Mouse (Mus musculus): ENCODE data around the gene Stc2. TPM values are rescaled to one million over a fixed set of nuclear protein-coding genes. Genes with fewer than 3 reads are reported as not detected.

Stc2 gene
- polyA plus RNA-seq, 1 experiment from 2014 or later: 1.5 TPM

GRCm38 (mm10) chr11:31394026-31394425, 24.2 kb upstream of the Stc2 start:
- Histone ChIP-seq H3K9ac (no peak overlapping the region), H3K4me3 (ENCODE audit: low read depth, low read length) (no peak overlapping the region), H3K36me3 (ENCODE audit: insufficient read depth) (no peaks in the 10 kb centered on the region), H3K27me3 (ENCODE audit: insufficient read depth, low read length) (no peaks in the 10 kb centered on the region), H3K4me1 (ENCODE audit: insufficient read depth) (no peaks in the 10 kb centered on the region), H3K9me3 (ENCODE audit: low read depth, low read length) (no peaks in the 10 kb centered on the region), H3K4me2 (no peak overlapping the region), H3K27ac (ENCODE audit: low read depth) (no peak overlapping the region)
- DNase-seq (no peak), ATAC-seq (ENCODE audit: insufficient read depth) (no peak)
- 54% methylated on average over 6 of the region's 6 CpGs for WGBS
- TF ChIP-seq CTCF (IDR thresholded peaks at IDR 0.05; ENCODE audit: low read depth): no peak

DNA sequence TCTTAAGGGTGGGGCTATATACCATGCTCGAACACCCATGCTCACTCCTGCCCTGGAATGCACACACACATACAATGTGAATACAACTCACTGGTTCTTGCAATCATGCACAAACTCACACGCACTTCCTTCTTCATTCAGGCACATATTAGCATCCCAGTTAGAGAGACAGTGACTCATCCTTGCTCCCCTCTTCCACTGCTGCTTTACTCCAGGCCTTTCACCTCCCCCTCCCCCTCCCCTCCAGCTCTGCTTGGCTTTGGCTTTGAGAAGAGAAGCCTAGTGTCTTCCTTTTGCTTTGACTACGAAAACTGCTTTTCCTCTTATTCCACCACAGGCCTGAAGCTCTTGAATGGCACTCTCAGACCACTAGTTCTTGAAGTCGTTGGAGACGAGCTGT, 22.5 kb upstream of the Stc2 start:
- no peaks in the 10 kb centered on the region for H3K27me3 ChIP-seq (ENCODE audit: insufficient read depth, low read length)
- DNase-seq (no peak), ATAC-seq (ENCODE audit: insufficient read depth) (no peak)
- no peaks in the 10 kb centered on the region for H3K9me3 ChIP-seq (ENCODE audit: low read depth, low read length)
- no peaks in the 10 kb centered on the region for H3K4me1 ChIP-seq (ENCODE audit: insufficient read depth)
- H3K4me3 ChIP-seq (ENCODE audit: low read depth, low read length): no peak overlapping the region
- H3K4me2 ChIP-seq: no peak overlapping the region
- TF ChIP-seq CTCF (IDR thresholded peaks at IDR 0.05; ENCODE audit: low read depth): no peak
- no peak overlapping the region for H3K9ac ChIP-seq
- no peak overlapping the region for H3K27ac ChIP-seq (ENCODE audit: low read depth)
- no peaks in the 10 kb centered on the region for H3K36me3 ChIP-seq (ENCODE audit: insufficient read depth)
- 62% methylated on average over 5 of the region's 5 CpGs for WGBS

- TF ChIP-seq CTCF (IDR thresholded peaks at IDR 0.05; ENCODE audit: low read depth): no peak
- Histone ChIP-seq H3K4me1 (ENCODE audit: insufficient read depth) (no peaks in the 10 kb centered on the region), H3K27me3 (ENCODE audit: insufficient read depth, low read length) (no peaks in the 10 kb centered on the region), H3K9ac (no peak overlapping the region), H3K4me2 (no peak overlapping the region), H3K9me3 (ENCODE audit: low read depth, low read length) (no peaks in the 10 kb centered on the region), H3K27ac (ENCODE audit: low read depth) (no peak overlapping the region), H3K36me3 (ENCODE audit: insufficient read depth) (no peaks in the 10 kb centered on the region), H3K4me3 (ENCODE audit: low read depth, low read length) (no peak overlapping the region)
- ATAC-seq (ENCODE audit: insufficient read depth): peak; percentile 33; the same call in 1 of the 2 replicates
- 32% methylated on average over 4 of the region's 4 CpGs for WGBS
- DNase-seq: peak; percentile 47
Measured at GRCm38 (mm10) chr11:31388890-31389289, 19.0 kb upstream of the Stc2 start.

GRCm38 (mm10) chr11:31387526-31387925, 17.7 kb upstream of the Stc2 start:
- H3K27ac ChIP-seq (ENCODE audit: low read depth): no peak overlapping the region
- H3K9ac ChIP-seq: no peak overlapping the region
- no peaks in the 10 kb centered on the region for H3K27me3 ChIP-seq (ENCODE audit: insufficient read depth, low read length)
- H3K4me2 ChIP-seq: no peak overlapping the region
- H3K9me3 ChIP-seq (ENCODE audit: low read depth, low read length): no peaks in the 10 kb centered on the region
- ATAC-seq (ENCODE audit: insufficient read depth) (no peak), DNase-seq (no peak)
- no peaks in the 10 kb centered on the region for H3K36me3 ChIP-seq (ENCODE audit: insufficient read depth)
- TF ChIP-seq CTCF (IDR thresholded peaks at IDR 0.05; ENCODE audit: low read depth): no peak
- no peak overlapping the region for H3K4me3 ChIP-seq (ENCODE audit: low read depth, low read length)
- 74% methylated on average over 5 of the region's 5 CpGs for WGBS
- no peaks in the 10 kb centered on the region for H3K4me1 ChIP-seq (ENCODE audit: insufficient read depth)

DNA sequence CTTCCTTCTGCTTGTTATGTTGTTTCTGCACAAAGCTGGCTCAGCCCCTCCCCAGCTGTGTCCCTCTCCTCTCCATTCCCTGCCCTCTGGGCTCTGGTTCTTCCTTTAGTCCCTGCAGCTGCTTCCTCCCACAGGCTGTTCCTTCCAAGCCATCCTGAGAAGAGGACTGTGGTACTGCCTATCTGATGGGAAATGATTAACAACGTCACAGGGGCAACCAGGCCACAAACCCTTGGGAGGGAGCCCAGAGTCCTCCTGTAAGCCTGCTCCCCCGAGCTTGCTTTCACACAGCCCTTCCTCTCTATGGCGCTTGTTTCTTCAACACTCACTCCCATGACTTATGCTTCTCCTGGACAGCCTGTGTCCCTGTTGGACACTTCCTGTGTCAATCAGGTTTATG, 16.7 kb upstream of the Stc2 start:
- no peak overlapping the region for H3K9ac ChIP-seq
- DNase-seq (no peak), ATAC-seq (ENCODE audit: insufficient read depth) (peak; percentile 68; the same call in 1 of the 2 replicates)
- no peak overlapping the region for H3K4me2 ChIP-seq
- H3K4me3 ChIP-seq (ENCODE audit: low read depth, low read length): no peak overlapping the region
- no peak for TF ChIP-seq CTCF (IDR thresholded peaks at IDR 0.05; ENCODE audit: low read depth)
- no peaks in the 10 kb centered on the region for H3K4me1 ChIP-seq (ENCODE audit: insufficient read depth)
- no peaks in the 10 kb centered on the region for H3K9me3 ChIP-seq (ENCODE audit: low read depth, low read length)
- no peak overlapping the region for H3K27ac ChIP-seq (ENCODE audit: low read depth)
- no peaks in the 10 kb centered on the region for H3K27me3 ChIP-seq (ENCODE audit: insufficient read depth, low read length)
- 23% methylated on average over 3 of the region's 3 CpGs for WGBS
- H3K36me3 ChIP-seq (ENCODE audit: insufficient read depth): no peaks in the 10 kb centered on the region

DNA sequence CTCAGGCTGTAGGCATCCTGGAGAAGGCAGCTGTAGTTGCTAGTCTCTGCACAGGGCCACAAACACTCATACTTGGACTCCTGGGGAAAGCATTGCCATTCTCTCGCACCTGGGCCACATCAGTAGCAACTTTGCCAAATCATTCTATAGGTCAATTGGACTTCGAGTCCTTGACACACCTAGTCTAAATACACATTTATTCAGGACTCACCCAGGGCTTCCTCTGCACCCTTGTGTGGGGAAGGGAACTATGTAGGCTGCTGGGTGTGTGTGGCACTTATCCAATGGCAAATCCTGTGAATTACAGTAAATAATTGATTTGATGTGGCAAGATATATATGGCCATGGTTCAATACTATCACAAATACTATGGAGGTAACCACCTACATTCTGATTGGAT, 14.1 kb upstream of the Stc2 start:
- H3K4me3 ChIP-seq (ENCODE audit: low read depth, low read length): no peak overlapping the region
- no peak for TF ChIP-seq CTCF (IDR thresholded peaks at IDR 0.05; ENCODE audit: low read depth)
- no peaks in the 10 kb centered on the region for H3K27me3 ChIP-seq (ENCODE audit: insufficient read depth, low read length)
- H3K9me3 ChIP-seq (ENCODE audit: low read depth, low read length): no peaks in the 10 kb centered on the region
- WGBS: 82% methylated on average over 2 of the region's 2 CpGs
- H3K36me3 ChIP-seq (ENCODE audit: insufficient read depth): no peaks in the 10 kb centered on the region
- H3K4me2 ChIP-seq: no peak overlapping the region
- DNase-seq: no peak
- ATAC-seq (ENCODE audit: insufficient read depth): no peak
- no peak overlapping the region for H3K27ac ChIP-seq (ENCODE audit: low read depth)
- no peak overlapping the region for H3K9ac ChIP-seq
- H3K4me1 ChIP-seq (ENCODE audit: insufficient read depth): no peaks in the 10 kb centered on the region

DNA sequence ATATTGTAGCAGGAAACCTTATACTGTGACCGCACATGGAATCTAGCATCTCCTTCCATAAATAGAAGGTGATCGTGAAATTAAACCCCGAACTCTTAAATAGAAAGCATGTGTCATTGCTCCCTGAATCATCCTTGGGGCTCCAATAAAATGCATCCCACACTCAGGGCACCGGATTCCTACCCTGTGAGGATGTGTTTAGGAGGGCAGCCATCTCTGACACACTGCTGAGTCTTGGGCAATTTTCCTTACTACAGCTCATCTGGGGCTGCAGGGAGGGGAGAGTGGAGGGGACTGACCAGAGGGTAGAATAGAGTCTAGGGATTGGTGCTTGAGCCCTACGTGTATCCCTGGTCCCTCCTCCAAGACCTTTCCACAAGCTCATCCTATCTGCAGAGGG, 12.3 kb upstream of the Stc2 start:
- DNase-seq: no peak
- Histone ChIP-seq H3K36me3 (ENCODE audit: insufficient read depth) (no peaks in the 10 kb centered on the region), H3K4me2 (no peak overlapping the region), H3K9me3 (ENCODE audit: low read depth, low read length) (no peaks in the 10 kb centered on the region), H3K4me1 (ENCODE audit: insufficient read depth) (no peaks in the 10 kb centered on the region), H3K4me3 (ENCODE audit: low read depth, low read length) (no peak overlapping the region), H3K27me3 (ENCODE audit: insufficient read depth, low read length) (no peaks in the 10 kb centered on the region), H3K27ac (ENCODE audit: low read depth) (no peak overlapping the region), H3K9ac (no peak overlapping the region)
- TF ChIP-seq CTCF (IDR thresholded peaks at IDR 0.05; ENCODE audit: low read depth): no peak
- 78% methylated on average over 5 of the region's 5 CpGs for WGBS
- no peak for ATAC-seq (ENCODE audit: insufficient read depth)

GRCm38 (mm10) chr11:31373438-31373837, 3.6 kb upstream of the Stc2 start:
- ATAC-seq (ENCODE audit: insufficient read depth) (no peak; the same call in 1 of the 2 replicates), DNase-seq (peak; percentile 74)
- H3K4me3 ChIP-seq (ENCODE audit: low read depth, low read length): no peak overlapping the region
- no peaks in the 10 kb centered on the region for H3K36me3 ChIP-seq (ENCODE audit: insufficient read depth)
- peaks cover 9% of the 10 kb centered on the region; the same call in 1 of the 2 replicates for H3K4me1 ChIP-seq (ENCODE audit: insufficient read depth)
- H3K9me3 ChIP-seq (ENCODE audit: low read depth, low read length): no peaks in the 10 kb centered on the region
- 66% methylated on average over 7 of the region's 7 CpGs for WGBS
- H3K27ac ChIP-seq (ENCODE audit: low read depth): no peak overlapping the region
- TF ChIP-seq CTCF (IDR thresholded peaks at IDR 0.05; ENCODE audit: low read depth): peak; percentile 78
- no peak overlapping the region for H3K9ac ChIP-seq
- no peak overlapping the region for H3K4me2 ChIP-seq
- H3K27me3 ChIP-seq (ENCODE audit: insufficient read depth, low read length): peaks cover 34% of the 10 kb centered on the region
